Mouse (Mus musculus) limb, embryonic 10.5 days (tissue): ENCODE measurements at regions not wholly inside any gene's neighbourhood (a gene's known extent, or its start where the extent isn't known, plus 50 kb on each side); places are given as distances from the start of the nearest gene placed in this dataset.
"Not testable (repeated sequence)": the region's sequence is repeated elsewhere in the genome, so short reads cannot be mapped to it uniquely, and the experiment has no call there.

ENCODE experiments used
- DNase-seq: peaks from one replicate; pipeline ENCODE4 v3.0.0-alpha.2; 2017; ENCODE audit warnings: low spot score
- H3K27ac ChIP-seq: fragments of 300-500 bp; sonication (generic); 2 replicates; pipeline ENCODE4 v1.5.1; 2016; ENCODE audit warnings: mild to moderate bottlenecking
- H3K27me3 ChIP-seq: fragments of 300-500 bp; sonication (generic); 2 replicates; pipeline ENCODE4 v1.6.1; 2016; ENCODE audit warnings: low read depth, mild to moderate bottlenecking; ENCODE audit not compliant: poor library complexity, severe bottlenecking
- H3K36me3 ChIP-seq: fragments of 300-500 bp; sonication (generic); 2 replicates; pipeline ENCODE4 v1.6.1; 2016; ENCODE audit warnings: mild to moderate bottlenecking, moderate library complexity
- H3K4me1 ChIP-seq: fragments of 300-500 bp; sonication (generic); 2 replicates; pipeline ENCODE4 v1.6.1; 2016
- H3K4me3 ChIP-seq: fragments of 300-500 bp; sonication (generic); 2 replicates; pipeline ENCODE4 v1.5.1; 2016; ENCODE audit warnings: mild to moderate bottlenecking, moderate library complexity
- H3K9me3 ChIP-seq: fragments of 300-500 bp; sonication (generic); replicated peaks from 2 replicates; pipeline ENCODE4 v1.6.1; 2016; ENCODE audit warnings: mild to moderate bottlenecking
- WGBS: fragments of 180-500 bp; shearing (Covaris S2); methylation state at CpG from one replicate; pipeline ENCODE4 v1.1.7; 2016; 5-methylcytosine and 5-hydroxymethylcytosine counted together

DNA sequence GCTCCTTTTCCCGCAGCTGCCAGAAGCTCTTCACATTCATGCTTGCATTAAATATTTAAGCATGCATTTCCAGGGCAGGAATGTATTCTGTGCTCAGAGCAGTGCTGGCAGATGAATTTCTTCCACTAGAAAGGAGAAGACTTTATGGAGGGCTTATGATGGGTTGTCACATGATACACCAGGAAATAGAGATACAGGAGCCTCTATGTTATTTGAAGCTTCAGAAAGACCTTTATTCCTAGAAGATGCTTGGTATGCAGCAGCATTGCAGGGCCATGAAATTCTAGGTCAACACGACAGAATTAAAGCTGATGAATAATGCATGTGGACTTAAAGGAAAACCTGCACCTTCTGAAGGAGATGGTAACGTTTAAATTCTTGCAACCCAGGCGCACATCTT is 212.1 kb downstream of the Adgrg6 start:
- no peaks in the 10 kb centered on the region for H3K27me3 ChIP-seq
- DNase-seq: no peak
- no peaks in the 10 kb centered on the region for H3K4me1 ChIP-seq
- no peaks in the 10 kb centered on the region for H3K36me3 ChIP-seq
- H3K9me3 ChIP-seq: no peaks in the 10 kb centered on the region
- no peak overlapping the region for H3K27ac ChIP-seq
- H3K4me3 ChIP-seq: no peak overlapping the region
- WGBS: 76% methylated on average over 4 of the region's 4 CpGs

DNA sequence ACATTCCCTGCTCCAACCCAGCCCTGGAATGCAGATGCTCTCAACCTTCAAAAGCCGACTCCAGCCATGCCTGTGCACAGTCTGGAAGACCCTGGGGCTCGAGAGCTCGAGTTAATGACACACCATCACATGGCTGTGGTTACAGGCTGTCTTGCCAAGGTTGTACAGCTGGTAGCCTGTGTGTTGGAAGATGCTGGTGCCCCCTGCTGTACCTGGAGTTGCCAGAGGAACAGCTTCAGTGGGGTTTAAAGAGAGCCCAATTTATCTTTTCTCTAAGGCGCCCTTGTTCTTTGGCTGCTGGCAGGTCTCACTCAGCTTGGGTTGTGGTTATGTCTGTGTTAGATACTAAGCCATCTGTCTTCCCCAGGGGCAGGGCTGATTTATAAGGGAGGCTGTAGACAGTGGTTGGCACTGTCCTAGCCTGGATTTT is 212.8 kb downstream of the Adgrg6 start:
- no peak overlapping the region for H3K27ac ChIP-seq
- H3K4me1 ChIP-seq: no peaks in the 10 kb centered on the region
- DNase-seq: no peak
- no peaks in the 10 kb centered on the region for H3K27me3 ChIP-seq
- no peak overlapping the region for H3K4me3 ChIP-seq
- WGBS: 57% methylated on average over 4 of the region's 4 CpGs
- H3K9me3 ChIP-seq: no peaks in the 10 kb centered on the region
- no peaks in the 10 kb centered on the region for H3K36me3 ChIP-seq

GRCm38 (mm10) chr10:14328846-14329245 is 216.6 kb downstream of the Adgrg6 start:
- WGBS: 86% methylated on average over 2 of the region's 2 CpGs
- Histone ChIP-seq H3K4me1 (no peaks in the 10 kb centered on the region), H3K9me3 (no peaks in the 10 kb centered on the region), H3K36me3 (no peaks in the 10 kb centered on the region), H3K27ac (no peak overlapping the region), H3K4me3 (no peak overlapping the region), H3K27me3 (no peaks in the 10 kb centered on the region)
- DNase-seq: no peak

GRCm38 (mm10) chr10:14326229-14326628 is 219.2 kb downstream of the Adgrg6 start:
- WGBS: 88% methylated on average over 6 of the region's 6 CpGs

GRCm38 (mm10) chr10:14321503-14321902 is 224.0 kb downstream of the Adgrg6 start:
- peak; percentile 78 for DNase-seq
- Histone ChIP-seq H3K4me3 (no peak overlapping the region), H3K4me1 (no peaks in the 10 kb centered on the region), H3K9me3 (no peaks in the 10 kb centered on the region), H3K27me3 (no peaks in the 10 kb centered on the region), H3K27ac (no peak overlapping the region), H3K36me3 (no peaks in the 10 kb centered on the region)
- WGBS: 8% methylated on average over 4 of the region's 4 CpGs

More at GRCm38 (mm10) chr10:14326229-14326628, 219.2 kb downstream of the Adgrg6 start:
- Histone ChIP-seq H3K4me1 (no peaks in the 10 kb centered on the region), H3K4me3 (no peak overlapping the region), H3K27me3 (no peaks in the 10 kb centered on the region), H3K9me3 (no peaks in the 10 kb centered on the region), H3K36me3 (no peaks in the 10 kb centered on the region), H3K27ac (no peak overlapping the region)
- no peak for DNase-seq

DNA sequence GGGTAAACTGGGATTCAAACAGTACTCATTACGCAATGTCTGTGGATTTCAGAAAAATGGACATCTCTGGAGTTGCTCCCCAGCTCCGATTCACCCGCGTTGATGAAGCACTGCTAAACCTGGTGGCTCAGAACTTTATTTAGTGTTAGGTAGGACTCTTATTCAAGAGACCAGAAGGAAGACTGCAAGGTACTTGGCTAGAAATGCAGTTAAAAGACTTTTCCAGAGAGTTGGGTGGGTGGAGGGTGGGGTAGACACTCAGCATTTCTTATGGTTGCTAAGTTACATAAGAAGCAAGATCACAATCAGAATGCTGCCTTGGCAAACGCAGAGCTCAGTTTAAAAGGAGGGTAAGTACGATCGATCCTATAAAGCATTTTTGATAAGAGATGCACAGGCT is 230.2 kb downstream of the Adgrg6 start:
- no peak for DNase-seq
- H3K4me1 ChIP-seq: no peaks in the 10 kb centered on the region
- 91% methylated on average over 7 of the region's 7 CpGs for WGBS
- no peak overlapping the region for H3K4me3 ChIP-seq
- no peaks in the 10 kb centered on the region for H3K36me3 ChIP-seq
- H3K9me3 ChIP-seq: no peaks in the 10 kb centered on the region
- no peaks in the 10 kb centered on the region for H3K27me3 ChIP-seq
- no peak overlapping the region for H3K27ac ChIP-seq

DNA sequence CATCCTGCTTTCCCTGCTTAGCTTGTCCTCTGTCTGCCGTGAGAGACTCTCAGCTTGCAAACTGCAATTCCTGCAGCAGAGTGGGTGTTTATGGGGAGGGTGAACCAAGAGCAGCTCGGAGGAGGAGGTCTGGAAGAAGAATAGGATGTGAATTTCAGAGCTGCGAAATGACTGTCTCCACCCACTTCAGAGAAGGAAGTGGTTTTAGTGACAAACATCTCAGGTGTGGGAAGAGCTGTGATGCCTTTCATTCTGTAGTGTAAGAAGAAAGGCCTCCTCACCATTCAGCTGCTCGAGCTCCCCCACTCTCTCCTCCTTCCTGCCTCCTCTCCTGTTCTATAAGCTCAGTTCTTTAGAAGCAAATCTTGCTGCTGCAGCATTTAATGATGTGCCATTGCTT is 230.9 kb downstream of the Adgrg6 start:
- Histone ChIP-seq H3K4me3 (no peak overlapping the region), H3K9me3 (no peaks in the 10 kb centered on the region), H3K27me3 (no peaks in the 10 kb centered on the region), H3K36me3 (no peaks in the 10 kb centered on the region), H3K27ac (no peak overlapping the region), H3K4me1 (no peaks in the 10 kb centered on the region)
- 48% methylated on average over 4 of the region's 4 CpGs for WGBS
- no peak for DNase-seq

DNA sequence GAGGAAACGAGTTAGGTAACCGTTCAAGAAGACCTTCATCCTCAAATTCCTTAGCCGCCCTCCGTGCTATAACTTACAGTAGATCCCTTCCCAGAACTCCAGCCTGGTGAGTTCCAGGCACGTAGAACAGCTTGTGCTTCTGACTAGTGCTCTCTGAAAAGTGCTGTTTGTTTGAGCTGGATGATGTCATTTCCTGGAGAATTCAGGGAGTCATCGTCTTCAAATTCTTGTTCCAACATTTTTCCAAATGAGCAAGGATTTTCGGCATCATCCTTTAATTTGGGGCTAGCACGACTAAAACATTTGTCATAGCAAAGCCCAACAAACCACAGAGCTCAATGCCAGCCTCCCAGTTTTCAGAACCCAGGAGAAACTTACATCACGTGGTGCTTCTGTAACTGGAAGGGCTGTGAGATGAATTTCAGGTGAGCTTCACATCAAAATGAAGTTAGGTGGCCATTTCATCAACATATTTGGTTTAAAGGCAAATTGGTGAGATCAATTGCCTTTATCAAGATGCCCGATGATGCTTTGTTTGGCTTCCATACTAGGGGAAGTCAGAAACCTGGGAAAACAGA is 231.4 kb downstream of the Adgrg6 start:
- DNase-seq: no peak
- no peak overlapping the region for H3K4me3 ChIP-seq
- no peaks in the 10 kb centered on the region for H3K4me1 ChIP-seq
- WGBS: 84% methylated on average over 10 of the region's 10 CpGs
- no peaks in the 10 kb centered on the region for H3K27me3 ChIP-seq
- no peak overlapping the region for H3K27ac ChIP-seq
- H3K36me3 ChIP-seq: no peaks in the 10 kb centered on the region
- no peaks in the 10 kb centered on the region for H3K9me3 ChIP-seq

GRCm38 (mm10) chr10:14312959-14313358 is 232.5 kb downstream of the Adgrg6 start:
- 88% methylated on average over 4 of the region's 4 CpGs for WGBS
- H3K27me3 ChIP-seq: no peaks in the 10 kb centered on the region

DNA sequence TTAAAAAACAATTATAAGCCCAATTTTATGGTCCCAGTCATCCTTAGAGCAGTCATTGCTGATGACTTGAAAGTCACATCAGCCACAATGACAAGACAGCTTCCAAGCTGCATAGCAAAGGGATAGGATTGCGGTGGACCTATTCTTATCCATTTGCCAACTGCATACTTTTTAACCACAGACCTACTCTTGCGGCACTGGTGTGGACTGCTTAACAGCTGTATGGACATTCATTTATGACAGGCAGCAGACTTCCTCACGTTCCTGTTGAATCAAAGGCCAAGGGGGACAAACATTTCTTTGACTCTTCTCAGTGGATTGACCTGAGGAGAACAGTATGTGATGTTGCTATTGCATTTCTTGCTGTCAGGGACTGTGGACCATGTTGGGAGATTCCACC is 233.5 kb downstream of the Adgrg6 start:
- DNase-seq: no peak
- Histone ChIP-seq H3K9me3 (no peaks in the 10 kb centered on the region), H3K4me3 (no peak overlapping the region), H3K36me3 (no peaks in the 10 kb centered on the region), H3K27me3 (no peaks in the 10 kb centered on the region), H3K27ac (no peak overlapping the region), H3K4me1 (no peaks in the 10 kb centered on the region)
- WGBS: 86% methylated on average over 3 of the region's 3 CpGs

More at GRCm38 (mm10) chr10:14312959-14313358, 232.5 kb downstream of the Adgrg6 start:
- no peak for DNase-seq
- H3K27ac ChIP-seq: no peak overlapping the region
- no peaks in the 10 kb centered on the region for H3K36me3 ChIP-seq
- no peaks in the 10 kb centered on the region for H3K9me3 ChIP-seq
- no peak overlapping the region for H3K4me3 ChIP-seq
- no peaks in the 10 kb centered on the region for H3K4me1 ChIP-seq

- H3K4me3 ChIP-seq: no peak overlapping the region
- no peaks in the 10 kb centered on the region for H3K36me3 ChIP-seq
- 63% methylated on average over 3 of the region's 3 CpGs for WGBS
Measured at GRCm38 (mm10) chr10:14306811-14307210, 238.6 kb downstream of the Adgrg6 start.

DNA sequence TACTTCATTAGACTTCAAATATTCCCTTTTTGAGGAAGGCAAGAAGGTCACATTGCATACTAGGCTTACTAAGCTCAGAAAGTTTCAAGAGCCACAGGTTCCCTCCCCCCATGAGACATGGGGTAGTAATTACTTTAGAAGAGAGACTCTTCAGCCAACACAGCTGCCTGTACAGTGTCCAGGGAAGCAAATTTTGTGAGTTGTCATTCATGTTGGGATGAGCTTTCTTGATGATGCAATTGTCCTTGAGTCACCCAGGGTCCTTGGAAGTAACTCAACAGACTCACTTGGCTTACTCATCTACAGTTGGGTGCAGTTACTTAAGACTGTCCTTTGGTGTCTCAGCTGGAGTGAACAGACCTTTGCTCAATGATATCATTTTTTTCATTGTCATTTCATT is 242.0 kb downstream of the Adgrg6 start:
- Histone ChIP-seq H3K27ac (no peak overlapping the region), H3K4me1 (no peaks in the 10 kb centered on the region), H3K9me3 (no peaks in the 10 kb centered on the region), H3K27me3 (no peaks in the 10 kb centered on the region), H3K4me3 (no peak overlapping the region), H3K36me3 (no peaks in the 10 kb centered on the region)
- DNase-seq: no peak

More at GRCm38 (mm10) chr10:14306811-14307210, 238.6 kb downstream of the Adgrg6 start:
- Histone ChIP-seq H3K27me3 (no peaks in the 10 kb centered on the region), H3K27ac (no peak overlapping the region), H3K9me3 (no peaks in the 10 kb centered on the region), H3K4me1 (no peaks in the 10 kb centered on the region)
- no peak for DNase-seq

DNA sequence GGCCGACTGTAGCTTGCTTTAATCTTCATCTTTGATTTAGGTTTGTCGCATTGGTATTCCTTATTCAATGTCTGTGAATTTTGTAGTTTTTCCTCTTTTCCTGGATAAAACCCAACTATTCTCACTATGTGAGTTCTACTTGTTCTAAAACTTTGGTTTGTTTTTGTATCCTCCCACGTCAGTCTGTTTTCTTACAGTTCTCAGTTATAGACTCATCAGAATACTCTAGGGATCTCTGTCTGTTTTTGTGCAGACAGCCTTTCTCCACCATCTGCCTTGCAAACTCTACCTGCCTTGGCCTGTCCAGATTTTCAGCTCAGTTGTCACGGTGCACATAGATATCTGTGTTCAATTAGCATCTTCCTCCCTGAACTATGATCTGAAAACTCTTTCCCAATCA is 249.3 kb downstream of the Adgrg6 start:
- 84% methylated on average over 4 of the region's 4 CpGs for WGBS
- no peak for DNase-seq
- Histone ChIP-seq H3K27ac (no peak overlapping the region), H3K4me1 (no peaks in the 10 kb centered on the region), H3K27me3 (no peaks in the 10 kb centered on the region), H3K9me3 (no peaks in the 10 kb centered on the region), H3K4me3 (no peak overlapping the region), H3K36me3 (no peaks in the 10 kb centered on the region)

GRCm38 (mm10) chr10:14292701-14293100 is 252.8 kb downstream of the Adgrg6 start:
- WGBS: 91% methylated on average over 8 of the region's 8 CpGs
- not testable (repeated sequence) for H3K9me3 ChIP-seq, H3K4me1 ChIP-seq, H3K27me3 ChIP-seq, DNase-seq, H3K36me3 ChIP-seq, H3K27ac ChIP-seq, H3K4me3 ChIP-seq
